Mouse (Mus musculus) bone marrow, adult 2 months (tissue): ENCODE results near the gene Rbpj.

Source experiments
- CTCF ChIP-seq: fragments of 200-500 bp; IDR thresholded peaks from 2 replicates; pipeline ENCODE4 v1.5.1; 2011; ENCODE audit warnings: low read length, control low read depth; ENCODE audit not compliant: control insufficient read depth, insufficient read depth
- POLR2A ChIP-seq: fragments of 200-500 bp; IDR thresholded peaks from 2 replicates; pipeline ENCODE4 v1.6.1; 2011; ENCODE audit warnings: low read depth, mild to moderate bottlenecking, control low read depth, low read length, borderline replicate concordance; ENCODE audit not compliant: control insufficient read depth

DNA sequence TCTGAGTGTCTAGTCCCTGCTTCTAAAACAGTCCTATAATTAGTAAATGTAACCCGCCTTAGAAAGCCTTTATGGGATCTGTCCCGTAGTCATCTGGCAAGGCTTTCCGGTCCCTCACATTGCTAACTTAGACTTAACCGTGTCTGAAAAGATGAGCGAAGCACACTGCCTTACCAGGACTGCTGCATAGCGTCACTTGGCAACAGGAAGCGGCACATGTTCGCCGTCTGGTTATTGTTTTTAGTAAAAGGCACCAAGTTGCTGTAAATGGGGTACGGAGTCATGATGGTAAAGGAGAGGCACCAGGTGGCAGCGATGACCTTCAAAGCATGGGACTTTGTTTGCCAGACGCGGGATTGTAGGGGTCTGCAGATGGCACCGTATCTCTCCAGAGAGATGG is 236.7 kb downstream of the Rbpj start:
- no peak for TF ChIP-seq CTCF
- no peak for TF ChIP-seq POLR2A
